Mouse (Mus musculus) left cerebral cortex, postnatal 36 days (tissue): Measurements from ENCODE around the gene Cdhr2. TPM values are rescaled to one million over a fixed set of nuclear protein-coding genes. Genes with fewer than 3 reads are reported as not detected.
A peak's percentile ranks its signal among the peaks of the same experiment; 100 is the strongest.

ENCODE experiments used
- DNase-seq, 2 experiments: peaks; one replicate each; pipeline ENCODE4 v3.0.0; 2021 to 2022; ENCODE audit warnings: low spot score in 2 of 2, mixed read lengths in 1 of 2
- intact Hi-C: fragments of 180-260 bp; cut with DNase I; formaldehyde crosslinking; loops from one replicate; pipeline ENCODE4 v1.15.1; 2025
- total RNA-seq, 2 experiments: library from RNA; stranded (reverse); gene quantifications; 2 replicates each; pipeline ENCODE4 v1.2.3; 2021

Gene Cdhr2
- total RNA-seq, 2 experiments from 2014 or later, result 0.27 TPM

- intact Hi-C loops, result no loop called here
- peak; percentile 85 to 88 for DNase-seq
These were observed 65.0 kb downstream of the Cdhr2 start, which contains the start of gene Sncb for GRCm38 (mm10) chr13:54766192-54766768. Gene Sncb, minus strand, starts transcription at chr13:54766595.

- no peak for DNase-seq
- intact Hi-C loops, result no loop called here
These were observed 65.8 kb downstream of the Cdhr2 start for GRCm38 (mm10) chr13:54767012-54767411.

- intact Hi-C loops, result no loop called here
- DNase-seq, result no peak
These were observed 79.3 kb downstream of the Cdhr2 start for GRCm38 (mm10) chr13:54780592-54780991.

GRCm38 (mm10) chr13:54781086-54781485 lies 79.8 kb downstream of the Cdhr2 start:
- peak; percentile 57 to 63 for DNase-seq
- intact Hi-C loops, result no loop called here

- intact Hi-C loops, result no loop called here
- DNase-seq, result no peak
These were observed 82.0 kb downstream of the Cdhr2 start for GRCm38 (mm10) chr13:54783235-54783634.

- no peak for DNase-seq
- intact Hi-C loops, result no loop called here
These were observed 82.4 kb downstream of the Cdhr2 start, which contains the start of gene Eif4e1b for GRCm38 (mm10) chr13:54783698-54784097. Gene Eif4e1b, plus strand, starts transcription at chr13:54783998.

Other genes starting within 250 kb of the Cdhr2 start
- gene Thoc3, start 232.6 kb upstream of the Cdhr2 start, total RNA-seq, result 10 to 100 TPM; 33.4 to 37.6 TPM
- 10 to 100 TPM; 13.0 to 17.8 TPM for gene Simc1, start 197.7 kb upstream of the Cdhr2 start, total RNA-seq
- 100 to 1,000 TPM; 135 to 140 TPM for gene 4833439L19Rik, start 136.0 kb upstream of the Cdhr2 start, total RNA-seq
- gene Arl10, start 126.4 kb upstream of the Cdhr2 start, total RNA-seq, result 10 to 100 TPM; 24.1 to 27.8 TPM
- 10 to 100 TPM; 21.7 to 27.3 TPM for gene Nop16, start 111.4 kb upstream of the Cdhr2 start, total RNA-seq
- gene Higd2a, start 111.3 kb upstream of the Cdhr2 start, total RNA-seq, result 100 to 1,000 TPM; 136 to 157 TPM
- 100 to 1,000 TPM; 308 to 344 TPM for gene Cltb, start 90.1 kb upstream of the Cdhr2 start, total RNA-seq
- gene Faf2, start 79.7 kb upstream of the Cdhr2 start, total RNA-seq, result 10 to 100 TPM; 46.1 to 63.6 TPM
- 100 to 1,000 TPM; 160 to 179 TPM for gene Rnf44, start 7.6 kb upstream of the Cdhr2 start, total RNA-seq
- 100 to 1,000 TPM; 127 to 128 TPM for gene Gprin1, start 48.4 kb downstream of the Cdhr2 start, total RNA-seq
- 1,000 to 10,000 TPM in 1 of 2 experiments, 100 to 1,000 TPM in 1; 882 to 1,002 TPM for gene Sncb, start 65.1 kb downstream of the Cdhr2 start, total RNA-seq
- gene Eif4e1b, start 82.5 kb downstream of the Cdhr2 start, total RNA-seq, result not detected
- gene Tspan17, start 87.9 kb downstream of the Cdhr2 start, total RNA-seq, result 10 to 100 TPM; 76.5 to 86.1 TPM
- 100 to 1,000 TPM in 1 of 2 experiments, 10 to 100 TPM in 1; 96.3 to 101 TPM for gene Unc5a, start 247.9 kb downstream of the Cdhr2 start, total RNA-seq